Mouse (Mus musculus) heart, embryonic 11.5 days (tissue): ENCODE results near the gene Ablim1. TPM values are rescaled to one million over a fixed set of nuclear protein-coding genes. Genes with fewer than 3 reads are reported as not detected.

Source experiments
- ATAC-seq: fragments of 200-750 bp; cut with Nextera tagmentation; replicated peaks from 2 replicates; pipeline ENCODE4 v1.8.0; 2017; ENCODE audit warnings: moderate library complexity; ENCODE audit not compliant: insufficient number of reproducible peaks, low FRiP score, low TSS enrichment
- H3K27ac ChIP-seq: fragments of 300-500 bp; sonication (generic); 2 replicates; pipeline ENCODE4 v1.5.1; 2014; ENCODE audit warnings: mild to moderate bottlenecking, low read depth, low read length
- H3K27me3 ChIP-seq: fragments of 300-500 bp; sonication (generic); 2 replicates; pipeline ENCODE4 v1.6.1; 2014; ENCODE audit warnings: mild to moderate bottlenecking, low read length, mixed read lengths; ENCODE audit not compliant: control insufficient read depth, insufficient read depth
- H3K36me3 ChIP-seq: fragments of 300-500 bp; sonication (generic); 2 replicates; pipeline ENCODE4 v1.6.1; 2014; ENCODE audit warnings: mild to moderate bottlenecking, low read length, moderate library complexity, mixed read lengths; ENCODE audit not compliant: control insufficient read depth, insufficient read depth
- H3K4me1 ChIP-seq: fragments of 300-500 bp; sonication (generic); 2 replicates; pipeline ENCODE4 v1.6.1; 2014; ENCODE audit warnings: low read length; ENCODE audit not compliant: control insufficient read depth, insufficient read depth
- H3K4me2 ChIP-seq: fragments of 300-500 bp; sonication (generic); 2 replicates; pipeline ENCODE4 v1.6.1; 2014; ENCODE audit warnings: mild to moderate bottlenecking, moderate library complexity
- H3K4me3 ChIP-seq: fragments of 300-500 bp; sonication (generic); 2 replicates; pipeline ENCODE4 v1.5.1; 2014; ENCODE audit warnings: low read depth, low read length
- H3K9ac ChIP-seq: fragments of 300-500 bp; sonication (generic); 2 replicates; pipeline ENCODE4 v1.6.1; 2014; ENCODE audit warnings: mild to moderate bottlenecking, low read depth, low read length, moderate library complexity
- H3K9me3 ChIP-seq: fragments of 300-500 bp; sonication (generic); replicated peaks from 2 replicates; pipeline ENCODE4 v1.6.1; 2016; ENCODE audit warnings: low read length; ENCODE audit not compliant: control insufficient read depth
- WGBS: fragments of 180-500 bp; shearing (Covaris S2); extraction: QIAGEN DNeasy Blood & Tissue Kit; methylation state at CpG from one replicate; pipeline ENCODE4 v1.1.7; 2014; ENCODE audit not compliant: insufficient replicate concordance; 5-methylcytosine and 5-hydroxymethylcytosine counted together
- polyA plus RNA-seq: library from polyadenylated mRNA; unstranded; fragments of >200 nt; fragmentation: Nextera tagmentation; extraction: Ambion mirVana; gene quantifications from 2 replicates; pipeline ENCODE4 v1.2.1, GENCODE M21; 2014

The Ablim1 gene
- polyA plus RNA-seq, 1 experiment from 2014 or later, result 45.8 TPM

- Histone ChIP-seq H3K9ac (no peak overlapping the region), H3K9me3 (no peaks in the 10 kb centered on the region), H3K36me3 (no peaks in the 10 kb centered on the region), H3K4me3 (no peak overlapping the region), H3K4me2 (no peak overlapping the region), H3K4me1 (peaks cover 17% of the 10 kb centered on the region), H3K27me3 (no peaks in the 10 kb centered on the region), H3K27ac (no peak overlapping the region)
- no peak for ATAC-seq
- WGBS, result 64% methylated on average over 8 of the region's 8 CpGs
Measured at GRCm38 (mm10) chr19:56992978-56993545, 321.7 kb downstream of the Ablim1 start.

GRCm38 (mm10) chr19:56990367-56991111 is 324.2 kb downstream of the Ablim1 start:
- Histone ChIP-seq H3K4me3 (no peak overlapping the region), H3K4me2 (peak overlapping the region; percentile 27; the same call in 1 of the 2 replicates), H3K9me3 (no peaks in the 10 kb centered on the region), H3K36me3 (no peaks in the 10 kb centered on the region), H3K27me3 (no peaks in the 10 kb centered on the region), H3K27ac (no peak overlapping the region), H3K9ac (no peak overlapping the region), H3K4me1 (peaks cover 13% of the 10 kb centered on the region)
- 48% methylated on average over 14 of the region's 14 CpGs for WGBS
- ATAC-seq, result no peak

DNA sequence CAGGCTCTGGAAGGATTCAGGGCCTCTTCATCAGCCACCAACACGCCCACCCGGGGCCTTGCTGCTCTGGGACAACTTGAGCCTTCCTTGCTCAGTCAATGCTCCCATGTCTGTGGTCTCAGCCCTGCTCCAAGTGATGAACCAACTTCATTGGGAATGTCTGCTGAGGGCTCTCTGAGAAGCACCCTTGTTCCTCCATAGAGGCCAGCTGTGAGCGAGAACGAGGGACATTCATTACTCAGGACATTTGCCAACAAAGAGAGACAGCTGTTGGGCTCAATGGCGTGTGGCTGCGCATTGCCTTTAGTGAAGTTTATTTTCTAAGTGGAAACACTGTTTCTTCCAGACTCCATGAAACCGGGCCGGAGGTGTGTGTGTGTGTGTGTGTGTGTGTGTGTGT is 325.5 kb downstream of the Ablim1 start:
- Histone ChIP-seq H3K9ac (no peak overlapping the region), H3K4me3 (no peak overlapping the region), H3K4me1 (peaks cover 13% of the 10 kb centered on the region), H3K27ac (no peak overlapping the region), H3K27me3 (no peaks in the 10 kb centered on the region), H3K36me3 (no peaks in the 10 kb centered on the region), H3K4me2 (no peak overlapping the region), H3K9me3 (no peaks in the 10 kb centered on the region)
- WGBS, result 76% methylated on average over 8 of the region's 8 CpGs
- no peak for ATAC-seq

DNA sequence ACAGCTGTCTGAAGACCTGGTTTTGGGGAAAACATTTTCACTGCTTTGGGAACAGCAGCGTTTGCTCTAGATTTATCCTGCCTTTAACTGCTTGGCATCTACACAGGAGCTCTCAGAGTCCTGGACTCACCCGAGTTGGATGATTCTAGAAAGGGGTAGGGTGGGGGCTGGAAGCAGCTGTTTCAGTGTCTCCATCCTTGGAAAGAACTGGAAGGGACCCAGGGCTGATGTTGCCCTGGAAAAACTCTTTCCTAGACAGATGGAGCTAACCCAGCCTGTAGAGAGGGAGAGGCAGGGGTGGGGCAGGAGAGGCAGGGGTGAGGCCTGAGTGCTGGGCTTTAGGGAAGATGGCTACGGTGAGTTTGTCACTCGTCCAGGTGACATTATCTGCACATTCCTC is 330.5 kb downstream of the Ablim1 start:
- H3K4me3 ChIP-seq, result no peak overlapping the region
- no peak overlapping the region for H3K9ac ChIP-seq
- H3K4me2 ChIP-seq, result no peak overlapping the region
- H3K27ac ChIP-seq, result no peak overlapping the region
- WGBS, result 53% methylated on average over 4 of the region's 4 CpGs
- H3K4me1 ChIP-seq, result peaks cover 20% of the 10 kb centered on the region
- H3K9me3 ChIP-seq, result no peaks in the 10 kb centered on the region
- H3K36me3 ChIP-seq, result no peaks in the 10 kb centered on the region
- no peak for ATAC-seq
- no peaks in the 10 kb centered on the region for H3K27me3 ChIP-seq

- no peak overlapping the region for H3K4me2 ChIP-seq
- H3K9ac ChIP-seq, result no peak overlapping the region
- H3K27me3 ChIP-seq, result no peaks in the 10 kb centered on the region
- no peaks in the 10 kb centered on the region for H3K9me3 ChIP-seq
- H3K36me3 ChIP-seq, result no peaks in the 10 kb centered on the region
- peaks cover 18% of the 10 kb centered on the region for H3K4me1 ChIP-seq
- 0 out of 2 replicates have a peak overlapping the region, but pooled peaks have one; percentile 10 for H3K27ac ChIP-seq
- 44% methylated on average over 10 of the region's 10 CpGs for WGBS
- H3K4me3 ChIP-seq, result no peak overlapping the region
- ATAC-seq, result no peak
Measured at GRCm38 (mm10) chr19:56983757-56984156, 331.0 kb downstream of the Ablim1 start.

Other genes with a start within 250 kb of the Ablim1 start
- gene Fam160b1, start 45.8 kb upstream of the Ablim1 start, polyA plus RNA-seq, result 11.4 and 11.8 TPM in 2 replicates
- 12.4 and 15.2 TPM in 2 replicates for gene Trub1, start 138.0 kb upstream of the Ablim1 start, polyA plus RNA-seq